Mouse (Mus musculus): ENCODE results near the gene D1Ertd622e. TPM values are rescaled to one million over a fixed set of nuclear protein-coding genes. Genes with fewer than 3 reads are reported as not detected.

The D1Ertd622e gene
- polyA plus RNA-seq (2015; fragmentation: Nextera tagmentation; extraction: Ambion mirVana): 20.4 and 22.0 TPM in 2 replicates

- peak within 1 kb of the TSS; percentile 90 for H3K4me2 ChIP-seq (ENCODE audit: low read depth, low read length)
- H3K9me3 ChIP-seq (replicated peaks; ENCODE audit: control insufficient read depth, low read length): no peaks in the 10 kb centered on the region
- peak within 1 kb of the TSS; percentile 78 for H3K27ac ChIP-seq (ENCODE audit: low read length)
- H3K27me3 ChIP-seq (ENCODE audit: control insufficient read depth, insufficient read depth, low read length): no peaks in the 10 kb centered on the region
- H3K36me3 ChIP-seq (ENCODE audit: control insufficient read depth, insufficient read depth, low read length): no peaks in the 10 kb centered on the region
- peak within 1 kb of the TSS; percentile 94 for H3K4me3 ChIP-seq (replicated peaks; ENCODE audit: low read length)
- peak within 1 kb of the TSS; percentile 85 for H3K9ac ChIP-seq (ENCODE audit: low read length)
- peak; percentile 95 for ATAC-seq (ENCODE audit: insufficient read depth, low FRiP score)
- under 1% methylated on average over 81 of the region's 106 CpGs for WGBS
- H3K4me1 ChIP-seq (ENCODE audit: control insufficient read depth, insufficient read depth, low read length): peaks cover 8% of the 10 kb centered on the region; the same call in 1 of the 2 replicates
Observed at GRCm38 (mm10) chr1:97661406-97662241, at the start of gene D1Ertd622e. Gene D1Ertd622e, minus strand, starts transcription at chr1:97662074.

GRCm38 (mm10) chr1:97710520-97710919, 48.6 kb upstream of the D1Ertd622e start:
- Histone ChIP-seq H3K9ac (ENCODE audit: low read length) (no peak overlapping the region), H3K27ac (ENCODE audit: low read length) (no peak overlapping the region), H3K9me3 (replicated peaks; ENCODE audit: control insufficient read depth, low read length) (no peaks in the 10 kb centered on the region), H3K4me2 (ENCODE audit: low read depth, low read length) (no peak overlapping the region), H3K4me1 (ENCODE audit: control insufficient read depth, insufficient read depth, low read length) (no peaks in the 10 kb centered on the region), H3K27me3 (ENCODE audit: control insufficient read depth, insufficient read depth, low read length) (no peaks in the 10 kb centered on the region), H3K36me3 (ENCODE audit: control insufficient read depth, insufficient read depth, low read length) (peaks cover 6% of the 10 kb centered on the region; the same call in 1 of the 2 replicates), H3K4me3 (replicated peaks; ENCODE audit: low read length) (no peak overlapping the region)
- no peak for ATAC-seq (ENCODE audit: insufficient read depth, low FRiP score)
- WGBS: 68% methylated on average over 3 of the region's 3 CpGs

GRCm38 (mm10) chr1:97705389-97705788, 43.5 kb upstream of the D1Ertd622e start:
- ATAC-seq (ENCODE audit: insufficient read depth, low FRiP score): no peak
- Histone ChIP-seq H3K9me3 (replicated peaks; ENCODE audit: control insufficient read depth, low read length) (no peaks in the 10 kb centered on the region), H3K36me3 (ENCODE audit: control insufficient read depth, insufficient read depth, low read length) (peaks cover 6% of the 10 kb centered on the region; the same call in 1 of the 2 replicates), H3K27ac (ENCODE audit: low read length) (no peak overlapping the region), H3K27me3 (ENCODE audit: control insufficient read depth, insufficient read depth, low read length) (no peaks in the 10 kb centered on the region), H3K4me2 (ENCODE audit: low read depth, low read length) (no peak overlapping the region), H3K4me3 (replicated peaks; ENCODE audit: low read length) (no peak overlapping the region), H3K4me1 (ENCODE audit: control insufficient read depth, insufficient read depth, low read length) (no peaks in the 10 kb centered on the region), H3K9ac (ENCODE audit: low read length) (no peak overlapping the region)

- WGBS: 85% methylated on average over 1 of the region's 1 CpGs
- Histone ChIP-seq H3K27ac (ENCODE audit: low read length) (no peak overlapping the region), H3K36me3 (ENCODE audit: control insufficient read depth, insufficient read depth, low read length) (peaks cover 6% of the 10 kb centered on the region; the same call in 1 of the 2 replicates), H3K4me3 (replicated peaks; ENCODE audit: low read length) (no peak overlapping the region), H3K9ac (ENCODE audit: low read length) (no peak overlapping the region), H3K4me2 (ENCODE audit: low read depth, low read length) (no peak overlapping the region), H3K9me3 (replicated peaks; ENCODE audit: control insufficient read depth, low read length) (no peaks in the 10 kb centered on the region), H3K27me3 (ENCODE audit: control insufficient read depth, insufficient read depth, low read length) (no peaks in the 10 kb centered on the region), H3K4me1 (ENCODE audit: control insufficient read depth, insufficient read depth, low read length) (no peaks in the 10 kb centered on the region)
- ATAC-seq (ENCODE audit: insufficient read depth, low FRiP score): no peak
Observed at GRCm38 (mm10) chr1:97704646-97705045, 42.8 kb upstream of the D1Ertd622e start.

GRCm38 (mm10) chr1:97698956-97699570, 37.2 kb upstream of the D1Ertd622e start:
- Histone ChIP-seq H3K9ac (ENCODE audit: low read length) (no peak overlapping the region), H3K4me1 (ENCODE audit: control insufficient read depth, insufficient read depth, low read length) (no peaks in the 10 kb centered on the region), H3K9me3 (replicated peaks; ENCODE audit: control insufficient read depth, low read length) (no peaks in the 10 kb centered on the region), H3K27me3 (ENCODE audit: control insufficient read depth, insufficient read depth, low read length) (no peaks in the 10 kb centered on the region), H3K4me2 (ENCODE audit: low read depth, low read length) (no peak overlapping the region), H3K4me3 (replicated peaks; ENCODE audit: low read length) (no peak overlapping the region), H3K27ac (ENCODE audit: low read length) (no peak overlapping the region), H3K36me3 (ENCODE audit: control insufficient read depth, insufficient read depth, low read length) (no peaks in the 10 kb centered on the region)
- ATAC-seq (ENCODE audit: insufficient read depth, low FRiP score): 0 out of 2 replicates have a peak, but pooled peaks have one; percentile 37
- 9% methylated on average over 11 of the region's 11 CpGs for WGBS

- Histone ChIP-seq H3K9me3 (replicated peaks; ENCODE audit: control insufficient read depth, low read length) (no peaks in the 10 kb centered on the region), H3K27ac (ENCODE audit: low read length) (no peak overlapping the region), H3K36me3 (ENCODE audit: control insufficient read depth, insufficient read depth, low read length) (no peaks in the 10 kb centered on the region), H3K4me3 (replicated peaks; ENCODE audit: low read length) (no peak overlapping the region), H3K27me3 (ENCODE audit: control insufficient read depth, insufficient read depth, low read length) (no peaks in the 10 kb centered on the region), H3K4me2 (ENCODE audit: low read depth, low read length) (no peak overlapping the region), H3K4me1 (ENCODE audit: control insufficient read depth, insufficient read depth, low read length) (no peaks in the 10 kb centered on the region), H3K9ac (ENCODE audit: low read length) (no peak overlapping the region)
- 91% methylated on average over 1 of the region's 1 CpGs for WGBS
- ATAC-seq (ENCODE audit: insufficient read depth, low FRiP score): no peak
Observed at GRCm38 (mm10) chr1:97697273-97697672, 35.4 kb upstream of the D1Ertd622e start.

GRCm38 (mm10) chr1:97693825-97694224, 32.0 kb upstream of the D1Ertd622e start:
- Histone ChIP-seq H3K36me3 (ENCODE audit: control insufficient read depth, insufficient read depth, low read length) (no peaks in the 10 kb centered on the region), H3K4me3 (replicated peaks; ENCODE audit: low read length) (no peak overlapping the region), H3K9me3 (replicated peaks; ENCODE audit: control insufficient read depth, low read length) (no peaks in the 10 kb centered on the region), H3K4me1 (ENCODE audit: control insufficient read depth, insufficient read depth, low read length) (no peaks in the 10 kb centered on the region), H3K4me2 (ENCODE audit: low read depth, low read length) (no peak overlapping the region), H3K9ac (ENCODE audit: low read length) (no peak overlapping the region), H3K27ac (ENCODE audit: low read length) (no peak overlapping the region), H3K27me3 (ENCODE audit: control insufficient read depth, insufficient read depth, low read length) (no peaks in the 10 kb centered on the region)
- no peak for ATAC-seq (ENCODE audit: insufficient read depth, low FRiP score)

- Histone ChIP-seq H3K27me3 (ENCODE audit: control insufficient read depth, insufficient read depth, low read length) (no peaks in the 10 kb centered on the region), H3K4me2 (ENCODE audit: low read depth, low read length) (no peak overlapping the region), H3K9me3 (replicated peaks; ENCODE audit: control insufficient read depth, low read length) (no peaks in the 10 kb centered on the region), H3K36me3 (ENCODE audit: control insufficient read depth, insufficient read depth, low read length) (no peaks in the 10 kb centered on the region), H3K4me3 (replicated peaks; ENCODE audit: low read length) (no peak overlapping the region), H3K4me1 (ENCODE audit: control insufficient read depth, insufficient read depth, low read length) (no peaks in the 10 kb centered on the region), H3K9ac (ENCODE audit: low read length) (no peak overlapping the region), H3K27ac (ENCODE audit: low read length) (no peak overlapping the region)
- 13% methylated on average over 3 of the region's 3 CpGs for WGBS
- ATAC-seq (ENCODE audit: insufficient read depth, low FRiP score): no peak
Observed at GRCm38 (mm10) chr1:97688756-97689155, 26.9 kb upstream of the D1Ertd622e start.

- WGBS: 81% methylated on average over 4 of the region's 4 CpGs
- H3K4me3 ChIP-seq (replicated peaks; ENCODE audit: low read length): no peak overlapping the region
- no peaks in the 10 kb centered on the region for H3K9me3 ChIP-seq (replicated peaks; ENCODE audit: control insufficient read depth, low read length)
- H3K4me2 ChIP-seq (ENCODE audit: low read depth, low read length): no peak overlapping the region
- no peaks in the 10 kb centered on the region for H3K4me1 ChIP-seq (ENCODE audit: control insufficient read depth, insufficient read depth, low read length)
- ATAC-seq (ENCODE audit: insufficient read depth, low FRiP score): no peak
- H3K9ac ChIP-seq (ENCODE audit: low read length): no peak overlapping the region
- no peaks in the 10 kb centered on the region for H3K36me3 ChIP-seq (ENCODE audit: control insufficient read depth, insufficient read depth, low read length)
- no peak overlapping the region for H3K27ac ChIP-seq (ENCODE audit: low read length)
- no peaks in the 10 kb centered on the region for H3K27me3 ChIP-seq (ENCODE audit: control insufficient read depth, insufficient read depth, low read length)
Observed at GRCm38 (mm10) chr1:97676526-97677177, 14.8 kb upstream of the D1Ertd622e start.
